Mouse (Mus musculus) lung, postnatal 36 days (tissue): Measurements from ENCODE around the gene Runx1.

Source experiments
- DNase-seq: peaks from one replicate; pipeline ENCODE4 v3.0.0; 2022; ENCODE audit warnings: mixed read lengths

The Runx1 gene

DNA sequence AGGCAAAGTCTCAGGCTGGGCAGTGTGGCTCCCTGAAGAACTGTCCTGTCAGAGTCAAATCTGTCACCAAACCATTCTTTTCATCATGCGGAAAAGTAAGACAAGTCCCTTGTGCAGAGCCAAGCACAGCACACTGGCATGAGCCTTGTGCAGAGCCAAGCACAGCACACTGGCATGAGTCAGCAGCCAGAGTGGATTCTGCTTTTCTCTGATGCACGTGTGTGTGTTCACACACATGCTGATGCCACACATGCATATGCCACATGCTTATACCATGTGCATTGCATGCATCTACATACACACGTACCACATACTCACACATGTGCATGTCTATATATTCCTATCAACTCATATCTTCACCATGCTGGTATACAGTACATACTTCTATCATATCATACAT lies 174.7 kb downstream of the Runx1 start:
- no peak for DNase-seq

DNA sequence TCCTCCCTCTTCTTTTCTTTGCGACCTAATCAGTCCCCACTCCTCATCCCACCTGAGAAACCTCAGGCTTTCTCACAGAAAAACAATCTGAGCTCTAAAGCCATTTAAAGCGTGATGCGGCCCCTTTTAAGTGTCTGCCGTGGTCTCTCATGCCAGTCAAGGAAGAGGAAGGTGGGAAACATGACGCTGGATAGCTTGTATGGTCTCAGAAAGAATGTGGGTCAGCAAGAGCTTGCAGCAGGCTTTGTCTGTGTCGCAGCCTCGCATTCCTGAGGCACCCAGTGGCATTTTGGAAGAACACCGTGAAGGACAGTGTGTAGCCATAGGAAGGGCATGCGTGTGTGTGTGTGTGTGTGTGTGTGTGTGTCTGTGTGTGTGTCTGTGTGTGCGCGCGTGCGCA lies 179.8 kb downstream of the Runx1 start:
- DNase-seq, result no peak

- peak; percentile 66 for DNase-seq
Observed at GRCm38 (mm10) chr16:92645423-92646115, 180.4 kb downstream of the Runx1 start.

DNA sequence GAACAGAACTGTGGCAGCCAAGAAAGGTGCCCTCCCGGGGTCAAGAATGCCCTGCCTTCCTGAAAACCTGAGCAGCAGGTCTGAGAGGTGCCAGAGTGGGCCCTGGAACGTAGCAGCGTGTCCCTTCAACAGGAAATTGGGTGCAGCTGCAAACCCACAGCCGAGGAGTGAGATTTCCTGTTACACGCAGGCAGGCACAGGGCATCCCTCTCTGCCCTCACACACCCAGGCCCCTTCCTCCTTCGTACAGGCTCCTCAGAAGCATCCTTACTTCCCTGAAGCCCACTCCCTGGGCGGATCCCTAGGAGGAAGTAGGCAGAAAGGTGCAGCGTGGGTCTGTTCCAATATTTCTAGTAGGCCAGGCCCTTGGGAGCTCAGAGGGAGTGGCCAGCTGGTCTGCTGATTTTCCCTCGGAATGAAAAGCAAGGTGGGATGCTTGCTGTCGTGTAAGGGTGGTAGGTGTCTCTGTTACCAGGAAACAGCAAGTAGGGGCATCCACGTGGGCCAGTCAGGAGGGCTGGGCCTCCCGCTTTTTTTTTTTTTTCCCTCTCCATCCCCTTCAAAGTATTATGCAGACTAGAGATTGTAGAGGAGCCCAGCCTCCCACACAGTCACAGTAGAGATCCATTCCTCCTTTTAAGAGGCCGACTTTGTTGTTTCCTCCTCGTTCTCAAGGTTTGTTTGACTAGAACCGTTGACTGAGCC lies 181.1 kb downstream of the Runx1 start:
- DNase-seq, result peak; percentile 81

DNA sequence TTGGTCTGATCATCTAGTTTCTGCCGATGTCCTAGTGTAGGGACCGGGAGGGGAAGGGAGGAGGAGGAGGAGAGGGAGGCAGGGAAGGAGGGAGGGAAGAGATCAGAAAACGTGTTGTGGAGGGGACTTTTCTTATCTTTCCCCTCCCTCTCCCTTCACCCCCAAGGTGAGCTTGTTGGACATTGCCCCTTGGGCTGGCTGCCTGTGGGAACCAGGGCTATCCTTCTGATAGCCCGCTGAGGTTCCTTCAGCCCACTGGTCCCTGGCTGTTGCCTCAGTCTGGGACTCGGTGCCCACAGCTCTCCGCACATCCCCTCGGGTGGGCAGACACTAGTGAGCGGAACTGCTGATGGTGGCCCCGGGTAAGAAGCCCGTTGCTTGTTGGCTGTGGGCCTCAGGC lies 181.6 kb downstream of the Runx1 start:
- no peak for DNase-seq

GRCm38 (mm10) chr16:92642283-92642682 lies 183.7 kb downstream of the Runx1 start:
- DNase-seq, result no peak

GRCm38 (mm10) chr16:92641053-92641452 lies 184.9 kb downstream of the Runx1 start:
- peak; percentile 56 for DNase-seq

DNA sequence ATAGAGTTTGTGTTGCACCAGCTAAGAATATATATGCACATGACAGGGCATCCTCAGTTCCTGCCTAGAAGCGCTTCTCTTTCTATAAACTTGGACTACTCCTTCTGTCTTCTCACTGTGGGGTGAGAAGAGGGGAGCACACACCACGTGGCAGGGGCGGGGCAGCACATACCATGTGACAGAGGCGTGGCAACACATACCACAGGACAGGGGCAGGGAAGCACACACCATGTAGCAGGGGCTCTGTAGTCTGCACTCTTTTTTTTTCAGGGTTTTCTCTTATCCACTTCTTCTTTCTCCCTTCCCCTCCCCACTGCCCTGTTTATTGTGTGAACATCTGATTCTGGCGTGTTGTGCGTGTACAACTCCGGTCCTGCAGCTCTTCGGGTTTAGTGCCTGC lies 186.9 kb downstream of the Runx1 start:
- DNase-seq, result peak; percentile 52

- DNase-seq, result no peak
Observed at GRCm38 (mm10) chr16:92637033-92637432, 188.9 kb downstream of the Runx1 start.

DNA sequence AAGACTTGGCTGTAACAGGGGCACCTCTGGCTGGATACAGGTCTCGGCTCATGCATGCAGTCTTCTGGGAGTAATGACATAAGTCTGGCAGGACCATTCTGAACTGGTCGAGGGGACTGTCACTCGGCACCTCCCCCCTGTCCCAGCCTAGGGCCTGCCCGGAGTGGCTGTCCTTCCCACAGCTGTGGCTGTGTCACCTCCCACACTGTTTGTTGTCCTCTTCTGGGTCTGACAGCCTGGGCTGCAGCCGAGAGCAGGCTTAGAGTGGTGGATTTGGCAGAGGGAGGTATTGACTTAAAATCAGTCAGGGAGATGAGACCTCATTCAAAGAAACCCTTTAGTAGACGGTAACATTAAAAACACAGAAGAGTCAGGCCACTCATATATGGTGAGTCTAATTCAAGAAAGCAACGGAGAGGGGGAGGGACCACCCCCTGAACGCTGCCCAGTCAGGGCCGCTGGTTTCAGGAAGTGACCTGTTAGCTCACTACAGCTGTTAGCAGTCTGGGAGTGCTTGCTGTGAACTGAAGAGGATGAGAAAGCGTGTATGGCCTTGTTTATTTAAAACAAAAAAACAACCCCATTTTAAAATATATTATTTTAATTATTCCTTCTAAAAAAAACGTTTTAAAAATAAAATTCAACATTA lies 193.7 kb downstream of the Runx1 start:
- no peak for DNase-seq

DNA sequence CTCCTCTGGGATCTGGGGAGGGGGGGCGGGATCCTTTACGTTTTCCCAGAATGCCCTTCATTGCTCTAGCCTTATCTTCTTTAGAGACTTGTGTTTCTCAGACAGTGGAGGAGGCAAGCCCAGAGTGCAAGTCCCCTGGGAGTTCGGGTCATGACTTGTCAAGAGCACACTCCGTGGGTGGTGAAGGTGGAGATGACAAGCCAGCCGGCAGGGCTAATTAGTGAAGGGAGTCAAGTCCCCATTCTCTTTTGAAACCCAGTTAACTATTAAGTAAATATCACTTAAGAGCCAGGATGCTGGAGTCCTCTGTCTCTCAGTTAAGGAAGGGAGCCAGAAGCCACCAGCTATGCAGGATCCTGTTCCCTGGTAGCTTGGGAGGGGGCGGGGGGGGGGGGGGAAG lies 194.3 kb downstream of the Runx1 start:
- no peak for DNase-seq

GRCm38 (mm10) chr16:92630950-92631349 lies 195.0 kb downstream of the Runx1 start:
- no peak for DNase-seq

DNA sequence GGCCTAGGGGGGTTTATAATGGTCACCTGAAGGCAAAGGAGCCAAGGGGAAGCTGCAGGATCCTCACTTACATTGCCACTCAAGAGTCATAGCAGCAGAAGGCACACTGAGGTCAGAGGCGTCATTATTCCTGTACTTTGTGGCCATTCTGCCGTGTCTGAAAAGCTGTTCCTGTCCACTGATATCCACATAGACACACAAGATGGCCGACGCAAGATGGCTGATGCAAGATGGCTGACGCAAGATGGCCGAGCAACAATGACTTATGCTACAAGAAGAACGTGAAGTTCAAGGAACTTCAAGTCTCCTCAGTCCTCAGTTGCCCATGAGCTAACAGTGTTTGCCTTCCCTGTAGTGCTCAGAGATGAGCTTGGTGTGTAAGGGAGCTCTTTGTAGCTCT lies 196.1 kb downstream of the Runx1 start:
- no peak for DNase-seq

- DNase-seq, result no peak
Observed at GRCm38 (mm10) chr16:92627262-92627661, 198.7 kb downstream of the Runx1 start.

- no peak for DNase-seq
Observed at GRCm38 (mm10) chr16:92623953-92624352, 202.0 kb downstream of the Runx1 start.

- DNase-seq, result no peak
Observed at GRCm38 (mm10) chr16:92621859-92622258, 204.1 kb downstream of the Runx1 start.

- DNase-seq, result no peak
Observed at GRCm38 (mm10) chr16:92620841-92621518, 205.0 kb downstream of the Runx1 start.

- DNase-seq, result peak; percentile 67
Observed at GRCm38 (mm10) chr16:92616839-92617238, 209.1 kb downstream of the Runx1 start.

- DNase-seq, result no peak
Observed at GRCm38 (mm10) chr16:92615234-92615799, 210.6 kb downstream of the Runx1 start.

DNA sequence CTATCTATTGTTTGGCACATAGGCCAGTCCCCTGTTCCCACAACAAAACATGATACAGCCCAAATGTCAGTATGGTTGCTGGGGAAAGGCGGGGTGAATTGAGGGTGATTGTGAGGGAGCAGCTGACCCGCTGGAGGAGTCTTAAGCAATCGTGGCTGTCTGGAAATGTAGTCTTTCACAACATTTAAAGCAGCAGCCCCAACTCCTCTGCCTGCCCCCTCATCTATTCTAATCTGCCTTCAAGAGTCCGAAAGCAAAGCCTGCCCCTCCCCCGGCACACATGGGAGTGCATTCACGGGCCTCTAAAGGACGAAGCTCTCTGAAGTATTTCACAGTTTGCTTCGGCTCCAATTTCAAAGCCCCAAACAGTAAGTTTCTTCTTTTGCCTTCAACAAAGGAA lies 213.4 kb downstream of the Runx1 start:
- DNase-seq, result peak; percentile 93

- DNase-seq, result peak; percentile 87
Observed at GRCm38 (mm10) chr16:92611641-92612149, 214.3 kb downstream of the Runx1 start.

DNA sequence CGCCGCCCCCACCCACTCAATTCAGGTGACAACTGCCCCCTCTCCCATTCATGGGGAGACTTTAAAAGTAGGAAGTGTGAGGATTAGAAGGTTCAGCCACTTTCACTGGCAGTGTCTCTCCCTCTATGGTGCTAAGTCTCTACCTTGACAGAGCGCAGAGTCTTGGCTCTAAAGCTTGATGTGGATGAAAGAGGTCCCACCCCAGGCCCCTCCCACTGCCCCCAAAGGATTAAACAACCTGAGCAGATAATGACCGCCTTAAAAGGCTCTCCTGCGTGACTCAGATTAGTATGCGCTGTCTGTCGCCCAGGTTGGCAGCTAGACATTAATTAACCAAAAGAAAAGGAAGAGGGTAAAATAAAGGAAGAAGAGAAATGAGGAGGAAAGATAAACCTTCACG lies 215.5 kb downstream of the Runx1 start:
- no peak for DNase-seq

DNA sequence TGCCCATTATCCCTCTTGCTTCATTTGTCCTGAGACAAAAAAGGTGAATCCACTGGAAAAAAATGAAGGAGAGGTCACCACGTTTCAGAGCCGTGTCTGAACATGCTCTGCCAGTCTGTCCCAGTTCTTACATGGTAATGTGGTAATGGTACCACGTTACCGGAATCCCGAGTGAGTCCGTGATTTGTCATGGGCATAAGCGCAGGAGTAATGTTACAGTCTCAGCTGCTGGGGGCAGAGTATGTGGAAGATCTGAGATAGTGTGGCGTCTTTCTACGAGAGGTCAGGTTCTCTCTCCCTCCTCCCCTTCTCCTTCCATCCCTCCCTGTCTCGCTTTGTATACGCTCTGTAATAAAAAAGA lies 216.3 kb downstream of the Runx1 start:
- DNase-seq, result no peak
